Mouse (Mus musculus): ENCODE data around the gene Cadm3.

- TF ChIP-seq GATA1 (IDR thresholded peaks at IDR 0.05; ENCODE audit: low read length) = no peak
- TF ChIP-seq TAL1 (IDR thresholded peaks at IDR 0.05; ENCODE audit: low read length) = no peak
Measured at GRCm38 (mm10) chr1:173370456-173370855, 3.0 kb upstream of the Cadm3 start.
